Mouse (Mus musculus): ENCODE measurements around the gene Pald1. TPM values are rescaled to one million over a fixed set of nuclear protein-coding genes. Genes with fewer than 3 reads are reported as not detected.

Gene Pald1
- polyA plus RNA-seq, 1 experiment: 7.5 TPM

GRCm38 (mm10) chr10:61392584-61392983 is 9.3 kb upstream of the Pald1 start:
- TF ChIP-seq CTCF (IDR thresholded peaks at IDR 0.05; ENCODE audit: control insufficient read depth, insufficient read depth, insufficient replicate concordance, low read depth, low read length) (no peak), POLR2A (IDR thresholded peaks at IDR 0.05; ENCODE audit: control insufficient read depth, low read depth, low read length) (no peak)
- Histone ChIP-seq H3K27ac (ENCODE audit: control insufficient read depth, insufficient read depth, low read depth, low read length) (no peak overlapping the region), H3K27me3 (ENCODE audit: control insufficient read depth, insufficient read depth, low read length) (no peaks in the 10 kb centered on the region), H3K4me1 (ENCODE audit: control insufficient read depth, insufficient read depth, low read length) (no peaks in the 10 kb centered on the region; the same call in 1 of the 2 replicates), H3K36me3 (ENCODE audit: control insufficient read depth, insufficient read depth, low read length) (no peaks in the 10 kb centered on the region), H3K4me3 (ENCODE audit: control insufficient read depth, low read depth, low read length) (no peak overlapping the region)

- Histone ChIP-seq H3K36me3 (ENCODE audit: control insufficient read depth, insufficient read depth, low read length) (no peaks in the 10 kb centered on the region), H3K27ac (ENCODE audit: control insufficient read depth, insufficient read depth, low read depth, low read length) (no peak overlapping the region), H3K4me3 (ENCODE audit: control insufficient read depth, low read depth, low read length) (no peak overlapping the region), H3K27me3 (ENCODE audit: control insufficient read depth, insufficient read depth, low read length) (no peaks in the 10 kb centered on the region), H3K4me1 (ENCODE audit: control insufficient read depth, insufficient read depth, low read length) (no peaks in the 10 kb centered on the region; the same call in 1 of the 2 replicates)
- TF ChIP-seq CTCF (IDR thresholded peaks at IDR 0.05; ENCODE audit: control insufficient read depth, insufficient read depth, insufficient replicate concordance, low read depth, low read length) (no peak), POLR2A (IDR thresholded peaks at IDR 0.05; ENCODE audit: control insufficient read depth, low read depth, low read length) (no peak)
Measured at GRCm38 (mm10) chr10:61390148-61390547, 6.8 kb upstream of the Pald1 start.

GRCm38 (mm10) chr10:61389020-61389419 is 5.7 kb upstream of the Pald1 start:
- no peaks in the 10 kb centered on the region for H3K36me3 ChIP-seq (ENCODE audit: control insufficient read depth, insufficient read depth, low read length)
- H3K4me3 ChIP-seq (ENCODE audit: control insufficient read depth, low read depth, low read length): no peak overlapping the region
- no peaks in the 10 kb centered on the region for H3K27me3 ChIP-seq (ENCODE audit: control insufficient read depth, insufficient read depth, low read length)
- H3K27ac ChIP-seq (ENCODE audit: control insufficient read depth, insufficient read depth, low read depth, low read length): no peak overlapping the region
- H3K4me1 ChIP-seq (ENCODE audit: control insufficient read depth, insufficient read depth, low read length): peaks cover under 1% of the 10 kb centered on the region; the same call in 1 of the 2 replicates
- no peak for TF ChIP-seq CTCF (IDR thresholded peaks at IDR 0.05; ENCODE audit: control insufficient read depth, insufficient read depth, insufficient replicate concordance, low read depth, low read length)
- no peak for TF ChIP-seq POLR2A (IDR thresholded peaks at IDR 0.05; ENCODE audit: control insufficient read depth, low read depth, low read length)

- Histone ChIP-seq H3K27me3 (ENCODE audit: control insufficient read depth, insufficient read depth, low read length) (no peaks in the 10 kb centered on the region), H3K27ac (ENCODE audit: control insufficient read depth, insufficient read depth, low read depth, low read length) (no peak overlapping the region), H3K36me3 (ENCODE audit: control insufficient read depth, insufficient read depth, low read length) (no peaks in the 10 kb centered on the region), H3K4me1 (ENCODE audit: control insufficient read depth, insufficient read depth, low read length) (peaks cover 10% of the 10 kb centered on the region), H3K4me3 (ENCODE audit: control insufficient read depth, low read depth, low read length) (no peak overlapping the region)
- no peak for TF ChIP-seq CTCF (IDR thresholded peaks at IDR 0.05; ENCODE audit: control insufficient read depth, insufficient read depth, insufficient replicate concordance, low read depth, low read length)
- no peak for TF ChIP-seq POLR2A (IDR thresholded peaks at IDR 0.05; ENCODE audit: control insufficient read depth, low read depth, low read length)
Measured at GRCm38 (mm10) chr10:61386284-61386683, 3.0 kb upstream of the Pald1 start.

- no peaks in the 10 kb centered on the region for H3K36me3 ChIP-seq (ENCODE audit: control insufficient read depth, insufficient read depth, low read length)
- no peaks in the 10 kb centered on the region for H3K27me3 ChIP-seq (ENCODE audit: control insufficient read depth, insufficient read depth, low read length)
- no peak overlapping the region for H3K27ac ChIP-seq (ENCODE audit: control insufficient read depth, insufficient read depth, low read depth, low read length)
- H3K4me1 ChIP-seq (ENCODE audit: control insufficient read depth, insufficient read depth, low read length): peaks cover 10% of the 10 kb centered on the region
- H3K4me3 ChIP-seq (ENCODE audit: control insufficient read depth, low read depth, low read length): no peak overlapping the region
- TF ChIP-seq CTCF (IDR thresholded peaks at IDR 0.05; ENCODE audit: control insufficient read depth, insufficient read depth, insufficient replicate concordance, low read depth, low read length) (no peak), POLR2A (IDR thresholded peaks at IDR 0.05; ENCODE audit: control insufficient read depth, low read depth, low read length) (no peak)
Measured at GRCm38 (mm10) chr10:61385174-61385573, 1.8 kb upstream of the Pald1 start.

GRCm38 (mm10) chr10:61383715-61384047 is 351 bp upstream of the Pald1 start:
- Histone ChIP-seq H3K27ac (ENCODE audit: control insufficient read depth, insufficient read depth, low read depth, low read length) (no peak overlapping the region), H3K4me1 (ENCODE audit: control insufficient read depth, insufficient read depth, low read length) (peaks cover 10% of the 10 kb centered on the region), H3K27me3 (ENCODE audit: control insufficient read depth, insufficient read depth, low read length) (no peaks in the 10 kb centered on the region)

GRCm38 (mm10) chr10:61382281-61382731 is 1.0 kb downstream of the Pald1 start:
- Histone ChIP-seq H3K36me3 (ENCODE audit: control insufficient read depth, insufficient read depth, low read length) (no peaks in the 10 kb centered on the region), H3K4me3 (ENCODE audit: control insufficient read depth, low read depth, low read length) (peak overlapping the region; percentile 78), H3K27ac (ENCODE audit: control insufficient read depth, insufficient read depth, low read depth, low read length) (no peak overlapping the region), H3K4me1 (ENCODE audit: control insufficient read depth, insufficient read depth, low read length) (peaks cover 15% of the 10 kb centered on the region), H3K27me3 (ENCODE audit: control insufficient read depth, insufficient read depth, low read length) (no peaks in the 10 kb centered on the region)
- TF ChIP-seq CTCF (IDR thresholded peaks at IDR 0.05; ENCODE audit: control insufficient read depth, insufficient read depth, insufficient replicate concordance, low read depth, low read length) (no peak), POLR2A (IDR thresholded peaks at IDR 0.05; ENCODE audit: control insufficient read depth, low read depth, low read length) (no peak)

More at GRCm38 (mm10) chr10:61383715-61384047, 351 bp upstream of the Pald1 start:
- H3K36me3 ChIP-seq (ENCODE audit: control insufficient read depth, insufficient read depth, low read length): no peaks in the 10 kb centered on the region
- H3K4me3 ChIP-seq (ENCODE audit: control insufficient read depth, low read depth, low read length): peak overlapping the region; percentile 78
- TF ChIP-seq CTCF (IDR thresholded peaks at IDR 0.05; ENCODE audit: control insufficient read depth, insufficient read depth, insufficient replicate concordance, low read depth, low read length) (no peak), POLR2A (IDR thresholded peaks at IDR 0.05; ENCODE audit: control insufficient read depth, low read depth, low read length) (no peak)

GRCm38 (mm10) chr10:61381823-61382222 is 1.5 kb downstream of the Pald1 start:
- H3K27ac ChIP-seq (ENCODE audit: control insufficient read depth, insufficient read depth, low read depth, low read length): no peak overlapping the region
- no peaks in the 10 kb centered on the region for H3K36me3 ChIP-seq (ENCODE audit: control insufficient read depth, insufficient read depth, low read length)
- TF ChIP-seq POLR2A (IDR thresholded peaks at IDR 0.05; ENCODE audit: control insufficient read depth, low read depth, low read length): no peak
- TF ChIP-seq CTCF (IDR thresholded peaks at IDR 0.05; ENCODE audit: control insufficient read depth, insufficient read depth, insufficient replicate concordance, low read depth, low read length): no peak
- no peaks in the 10 kb centered on the region for H3K27me3 ChIP-seq (ENCODE audit: control insufficient read depth, insufficient read depth, low read length)
- H3K4me1 ChIP-seq (ENCODE audit: control insufficient read depth, insufficient read depth, low read length): peaks cover 15% of the 10 kb centered on the region
- H3K4me3 ChIP-seq (ENCODE audit: control insufficient read depth, low read depth, low read length): no peak overlapping the region
